Comparison of ENCODE assay signal across 7 mouse cellular contexts in genomic region chr9:62456015-62456414, GRCm38 (mm10).
DNase-seq lines count a peak whose midpoint lies in the region; ATAC-seq and TF ChIP-seq lines count a peak whose summit lies in the region.

No protein-coding gene starts in this region.

- no peak overlapping the region for H3K4me2 ChIP-seq in forebrain, embryonic 12.5 days
- no peak overlapping the region for H3K4me2 ChIP-seq in hindbrain, postnatal 0 days (ENCODE audit: low read depth, low read length)
- no peak overlapping the region for H3K4me2 ChIP-seq in liver, embryonic 11.5 days
- no peak overlapping the region for H3K4me2 ChIP-seq in neural tube, embryonic 13.5 days

- ATAC-seq in forebrain, embryonic 12.5 days (ENCODE audit: low FRiP score): peak; percentile 75
- ATAC-seq in hindbrain, postnatal 0 days: peak; percentile 61
- ATAC-seq in liver, embryonic 11.5 days (replicated peaks; ENCODE audit: low FRiP score): peak; percentile 34; the same call in 1 of the 2 replicates
- peak; percentile 68; the same call in 1 of the 2 replicates for ATAC-seq in neural tube, embryonic 13.5 days (ENCODE audit: low read depth)
- ATAC-seq in megakaryocyte, adult 5-6 weeks (ENCODE audit: poor library complexity, severe bottlenecking): no peak

- peaks cover 15% of the 10 kb centered on the region for H3K36me3 ChIP-seq in forebrain, embryonic 12.5 days (replicated peaks)
- peaks cover 4% of the 10 kb centered on the region; the same call in 1 of the 2 replicates for H3K36me3 ChIP-seq in hindbrain, postnatal 0 days (ENCODE audit: insufficient read depth, low read length)
- H3K36me3 ChIP-seq in liver, embryonic 11.5 days (ENCODE audit: control insufficient read depth, insufficient read depth, low read length): no peaks in the 10 kb centered on the region
- peaks cover 13% of the 10 kb centered on the region for H3K36me3 ChIP-seq in neural tube, embryonic 13.5 days

- no peak for TF ChIP-seq CTCF in hindbrain, postnatal 0 days (IDR thresholded peaks at IDR 0.05; ENCODE audit: low read depth)

- H3K9ac ChIP-seq in forebrain, embryonic 12.5 days: 0 out of 2 replicates have a peak overlapping the region, but pooled peaks have one; percentile 17
- no peak overlapping the region for H3K9ac ChIP-seq in hindbrain, postnatal 0 days (replicated peaks; ENCODE audit: low read length)
- H3K9ac ChIP-seq in liver, embryonic 11.5 days (ENCODE audit: low read depth, low read length): no peak overlapping the region
- 0 out of 2 replicates have a peak overlapping the region, but pooled peaks have one; percentile 31 for H3K9ac ChIP-seq in neural tube, embryonic 13.5 days

- peak; percentile 83 for DNase-seq in 3T3-L1 (ENCODE audit: low read depth, low spot score)
- peak; percentile 68 for DNase-seq in Muller cell, postnatal 12 days (ENCODE audit: inconsistent ontology term)
- peak; percentile 86 for DNase-seq in hindbrain, postnatal 0 days (ENCODE audit: low spot score)
- DNase-seq in liver, embryonic 11.5 days (ENCODE audit: low spot score): no peak

- no peaks in the 10 kb centered on the region for H3K9me3 ChIP-seq in forebrain, embryonic 12.5 days
- no peaks in the 10 kb centered on the region for H3K9me3 ChIP-seq in hindbrain, postnatal 0 days (ENCODE audit: low read length)
- H3K9me3 ChIP-seq in liver, embryonic 11.5 days (ENCODE audit: control insufficient read depth, low read length): no peaks in the 10 kb centered on the region
- H3K9me3 ChIP-seq in neural tube, embryonic 13.5 days: no peaks in the 10 kb centered on the region

- H3K27ac ChIP-seq in forebrain, embryonic 12.5 days: peak overlapping the region; percentile 37
- peak overlapping the region; percentile 56; the same call in 1 of the 2 replicates for H3K27ac ChIP-seq in hindbrain, postnatal 0 days
- peak overlapping the region; percentile 35; the same call in 1 of the 2 replicates for H3K27ac ChIP-seq in liver, embryonic 11.5 days (ENCODE audit: low read depth, low read length)
- peak overlapping the region; percentile 46 for H3K27ac ChIP-seq in neural tube, embryonic 13.5 days (replicated peaks)

- H3K4me1 ChIP-seq in forebrain, embryonic 12.5 days: peaks cover 11% of the 10 kb centered on the region
- peaks cover 4% of the 10 kb centered on the region for H3K4me1 ChIP-seq in hindbrain, postnatal 0 days (ENCODE audit: insufficient read depth, low read length)
- H3K4me1 ChIP-seq in liver, embryonic 11.5 days (replicated peaks; ENCODE audit: control insufficient read depth, insufficient read depth, low read length): peaks cover 35% of the 10 kb centered on the region
- peaks cover 56% of the 10 kb centered on the region for H3K4me1 ChIP-seq in neural tube, embryonic 13.5 days (replicated peaks)

- 28% methylated on average over 5 of the region's 5 CpGs for WGBS in forebrain, embryonic 12.5 days
- 17% methylated on average over 5 of the region's 5 CpGs for WGBS in hindbrain, postnatal 0 days
- 48% methylated on average over 5 of the region's 5 CpGs for WGBS in liver, embryonic 11.5 days
- WGBS in neural tube, embryonic 13.5 days: 25% methylated on average over 5 of the region's 5 CpGs

- no peak overlapping the region for H3K4me3 ChIP-seq in forebrain, embryonic 12.5 days (replicated peaks)
- H3K4me3 ChIP-seq in hindbrain, postnatal 0 days (ENCODE audit: low read length): no peak overlapping the region
- H3K4me3 ChIP-seq in liver, embryonic 11.5 days (ENCODE audit: low read depth, low read length): no peak overlapping the region
- no peak overlapping the region for H3K4me3 ChIP-seq in neural tube, embryonic 13.5 days

- H3K27me3 ChIP-seq in forebrain, embryonic 12.5 days: no peaks in the 10 kb centered on the region
- H3K27me3 ChIP-seq in hindbrain, postnatal 0 days (ENCODE audit: insufficient read depth, low read length): no peaks in the 10 kb centered on the region
- no peaks in the 10 kb centered on the region for H3K27me3 ChIP-seq in liver, embryonic 11.5 days (replicated peaks; ENCODE audit: control insufficient read depth, insufficient read depth, low read length)
- H3K27me3 ChIP-seq in neural tube, embryonic 13.5 days: no peaks in the 10 kb centered on the region

Comparison
In these comparisons a context has a peak if more than half of its experiments do, and no peak if none do; other contexts are left out.
1. H3K9ac ChIP-seq: peak in forebrain, embryonic 12.5 days (single experiment) and neural tube, embryonic 13.5 days (single experiment); none in hindbrain, postnatal 0 days (single experiment) and liver, embryonic 11.5 days (single experiment).
2. Peak in every context shown above with its lines, with median percentiles within 50 percentile points of each other: H3K27ac ChIP-seq.